Mouse (Mus musculus) frontal cortex, postnatal 36 days (tissue): ENCODE results near the gene Gnb2.

Source experiments
- DNase-seq, 2 experiments: peaks; one replicate each; pipeline ENCODE4 v3.0.0; 2022; ENCODE audit warnings: low spot score in 2 of 2

The Gnb2 gene

DNA sequence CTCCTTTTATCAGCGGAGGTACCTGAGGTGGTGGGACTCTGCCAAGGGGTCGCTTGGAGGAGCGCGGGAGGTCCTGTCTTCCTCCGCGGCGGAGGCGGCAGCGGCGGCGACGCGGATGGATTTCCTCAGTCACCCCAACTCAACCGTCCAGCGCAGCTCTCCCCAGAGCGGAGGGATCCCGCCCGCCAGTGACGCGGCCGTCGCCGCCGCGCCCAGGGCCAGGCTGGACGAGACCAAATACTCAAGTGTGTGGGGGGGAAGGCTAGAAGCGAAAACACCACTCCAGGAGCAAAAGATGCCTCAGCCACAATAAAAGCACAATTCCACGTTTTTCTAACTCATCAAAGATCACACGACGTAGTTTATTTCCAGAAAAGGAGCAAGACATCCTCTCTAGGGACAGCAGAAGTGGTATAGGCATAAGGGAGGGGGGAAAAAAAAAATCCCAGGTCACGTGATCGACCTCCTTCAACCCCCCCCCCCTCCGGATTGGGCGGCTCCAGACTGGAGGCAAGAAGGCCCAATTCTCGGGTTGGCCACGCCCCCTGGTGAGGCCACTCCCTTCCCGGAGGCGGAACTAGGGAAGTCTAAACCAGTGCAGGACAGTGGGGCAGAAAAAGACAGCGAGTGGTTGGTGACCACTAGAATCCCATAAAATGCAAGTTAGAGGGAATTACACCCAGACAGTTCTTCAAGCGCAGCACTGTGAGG is at the start of gene Gnb2, which contains the start of gene Epo:
Gene Gnb2, minus strand, starts transcription at position 394 of the 711 bp plus-strand sequence.
Gene Epo, minus strand, starts transcription at position 126 of the 711 bp plus-strand sequence.
- peak; percentile 95 to 96 for DNase-seq

DNA sequence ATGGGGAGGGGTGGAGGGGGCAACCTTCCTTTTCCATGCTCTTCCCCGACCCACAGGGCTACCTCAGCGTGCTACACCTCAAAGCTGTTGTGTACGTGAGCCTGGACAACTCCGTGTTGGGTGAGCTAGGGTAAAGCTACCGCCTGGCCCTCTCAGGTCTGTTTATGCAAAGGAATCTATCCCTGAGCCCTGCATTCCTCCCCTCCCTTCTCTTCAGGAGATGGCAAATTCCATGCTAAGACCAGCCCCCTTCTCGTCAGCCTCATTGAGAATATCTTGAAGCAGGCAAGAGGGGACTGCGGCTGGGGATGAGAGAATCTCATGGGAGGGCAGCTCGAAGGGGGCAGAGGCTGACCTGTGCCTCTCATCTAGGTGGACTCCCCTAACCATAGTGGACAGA is 49.4 kb upstream of the Gnb2 start:
- no peak for DNase-seq

DNA sequence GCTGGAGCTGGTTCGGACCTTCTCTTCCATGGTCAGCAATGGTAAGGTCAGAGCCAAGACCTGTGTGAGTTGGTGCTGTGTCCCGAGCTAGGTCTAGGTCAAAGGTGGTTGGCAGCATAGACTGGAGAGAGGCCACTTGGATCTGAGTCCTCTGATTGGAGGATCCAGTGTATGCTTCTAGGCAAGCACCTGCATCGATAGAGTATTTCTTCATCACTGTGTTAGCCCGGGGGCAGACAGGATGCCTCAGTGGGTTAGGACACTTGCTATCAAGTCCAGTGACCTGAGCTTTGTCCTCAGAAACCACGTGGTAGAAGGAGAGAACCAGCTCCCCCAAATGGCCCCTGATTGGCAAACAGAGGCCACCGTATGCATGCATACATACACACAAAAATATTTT is 46.9 kb upstream of the Gnb2 start:
- no peak for DNase-seq

DNA sequence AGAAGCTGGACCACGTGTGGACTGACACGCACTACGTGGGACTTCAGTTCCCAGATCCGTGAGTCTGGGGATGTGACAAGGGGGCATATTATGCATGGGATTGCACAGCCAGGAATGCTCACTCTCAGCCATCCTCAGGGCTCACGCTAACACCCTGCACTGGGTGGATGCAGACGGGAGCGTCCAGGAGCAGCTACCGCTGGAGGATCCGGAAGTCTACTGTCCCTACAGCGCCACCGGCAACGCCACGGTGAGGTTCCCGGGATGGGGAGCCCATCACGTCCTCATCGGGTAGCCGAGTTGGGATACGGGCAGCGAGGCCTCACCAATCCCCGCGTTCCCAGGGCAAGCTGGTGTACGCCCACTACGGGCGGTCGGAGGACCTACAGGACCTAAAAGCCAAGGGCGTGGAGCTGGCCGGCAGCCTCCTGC is 41.2 kb upstream of the Gnb2 start:
- DNase-seq, result peak; percentile 39 to 57

DNA sequence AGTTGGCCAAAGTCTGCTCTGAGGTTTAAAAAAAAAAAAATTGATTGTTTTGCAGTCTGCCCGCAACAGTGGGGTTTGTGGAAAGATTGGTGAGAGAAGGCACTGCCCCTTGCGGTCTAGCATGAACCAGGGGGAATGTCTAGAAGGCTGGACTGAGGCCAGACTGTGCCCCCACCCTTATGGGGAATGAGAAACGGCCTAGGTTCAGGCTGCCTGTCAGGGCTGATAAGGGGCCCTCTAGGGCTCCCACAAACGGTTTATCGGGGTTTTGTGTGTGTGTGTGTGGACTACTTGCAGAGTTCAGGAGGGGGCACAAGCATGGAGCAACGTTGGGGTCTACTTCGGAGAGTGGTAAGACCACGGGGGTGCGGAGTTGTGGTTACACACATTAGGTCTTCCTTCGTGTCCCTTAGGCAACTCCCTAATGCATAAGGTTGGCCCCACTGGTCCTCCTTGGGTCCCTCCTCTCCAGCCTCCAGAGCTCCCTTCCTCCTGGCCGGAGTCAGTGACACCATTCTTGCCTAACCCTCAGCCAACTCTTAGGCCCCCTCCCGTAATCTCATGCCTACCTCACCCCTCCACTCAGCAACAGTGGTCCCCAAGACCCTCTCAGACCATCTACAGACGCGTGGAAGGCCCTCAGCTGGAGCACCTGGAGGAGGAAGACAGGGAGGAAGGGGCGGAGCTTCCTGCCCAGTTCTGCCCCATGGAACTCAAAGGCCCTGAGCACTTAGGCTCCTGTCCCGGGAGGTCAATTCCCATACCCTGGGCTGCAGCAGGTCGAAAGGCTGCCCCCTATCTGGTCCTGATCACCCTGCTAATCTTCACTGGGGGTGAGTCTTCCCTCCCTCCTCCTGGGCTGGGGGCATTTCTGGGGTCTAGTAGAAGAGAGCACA is 37.6 kb upstream of the Gnb2 start:
- no peak for DNase-seq

DNA sequence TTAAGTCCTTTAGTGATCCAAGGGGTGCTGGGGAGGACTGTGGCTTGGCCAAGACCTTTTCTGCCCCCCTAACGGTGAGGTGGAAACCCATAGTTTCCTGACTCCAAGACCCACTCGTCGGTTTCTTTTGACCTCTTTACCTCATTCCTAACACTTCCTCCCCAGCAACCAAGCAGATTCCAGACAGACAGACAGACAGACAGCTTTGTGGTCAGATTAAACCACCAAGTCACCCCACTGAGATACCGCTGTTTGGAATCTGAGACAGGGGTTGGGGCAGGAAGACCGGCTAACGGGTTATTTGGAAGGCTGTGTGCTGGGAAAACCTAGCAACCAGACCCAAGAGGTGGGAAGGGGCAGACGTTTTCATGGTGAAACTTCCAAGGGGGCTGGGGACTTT is 36.9 kb upstream of the Gnb2 start:
- no peak for DNase-seq

DNA sequence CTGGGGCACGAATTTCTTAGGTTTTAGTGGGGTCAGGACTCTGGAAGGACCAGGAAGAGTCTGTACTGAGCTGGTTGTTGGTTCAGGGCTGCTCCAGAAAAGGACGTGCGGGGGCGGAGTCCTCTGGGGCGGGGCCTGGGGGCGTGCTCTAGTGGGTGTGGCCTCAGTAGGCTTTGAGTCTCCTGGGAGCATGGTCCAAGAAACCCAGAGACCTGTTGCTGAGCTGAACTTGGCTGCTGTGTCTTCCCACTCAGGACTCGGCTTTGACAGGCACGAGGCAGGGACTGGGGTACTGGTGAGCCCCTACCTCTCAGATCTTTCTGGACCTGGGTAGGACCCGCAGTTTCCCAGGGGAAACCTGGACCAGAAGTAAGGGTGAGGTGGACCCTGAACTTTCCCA is 36.4 kb upstream of the Gnb2 start, which contains the start of gene Tfr2:
Gene Tfr2, plus strand, starts transcription at position 176 of the 400 bp plus-strand sequence.
- no peak for DNase-seq

DNA sequence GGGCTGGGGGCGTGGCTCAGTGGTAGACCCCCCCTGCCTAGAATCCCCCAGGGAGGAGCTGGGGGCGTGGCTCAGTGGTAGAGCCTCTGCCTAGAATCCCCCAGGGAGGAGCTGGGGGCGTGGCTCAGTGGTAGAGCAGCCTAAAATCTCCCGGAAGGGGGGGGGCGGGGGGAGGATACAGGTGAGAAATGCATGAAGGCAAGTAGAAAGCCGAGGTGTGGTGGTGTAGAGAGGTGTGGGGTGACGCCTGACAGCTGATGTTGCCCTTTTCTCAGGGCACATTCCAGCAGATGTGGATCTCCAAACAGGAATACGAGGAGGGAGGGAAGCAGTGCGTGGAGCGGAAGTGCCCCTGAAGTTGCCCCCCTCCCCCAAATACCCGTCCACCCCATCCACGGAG is 35.7 kb upstream of the Gnb2 start:
- DNase-seq, result no peak

DNA sequence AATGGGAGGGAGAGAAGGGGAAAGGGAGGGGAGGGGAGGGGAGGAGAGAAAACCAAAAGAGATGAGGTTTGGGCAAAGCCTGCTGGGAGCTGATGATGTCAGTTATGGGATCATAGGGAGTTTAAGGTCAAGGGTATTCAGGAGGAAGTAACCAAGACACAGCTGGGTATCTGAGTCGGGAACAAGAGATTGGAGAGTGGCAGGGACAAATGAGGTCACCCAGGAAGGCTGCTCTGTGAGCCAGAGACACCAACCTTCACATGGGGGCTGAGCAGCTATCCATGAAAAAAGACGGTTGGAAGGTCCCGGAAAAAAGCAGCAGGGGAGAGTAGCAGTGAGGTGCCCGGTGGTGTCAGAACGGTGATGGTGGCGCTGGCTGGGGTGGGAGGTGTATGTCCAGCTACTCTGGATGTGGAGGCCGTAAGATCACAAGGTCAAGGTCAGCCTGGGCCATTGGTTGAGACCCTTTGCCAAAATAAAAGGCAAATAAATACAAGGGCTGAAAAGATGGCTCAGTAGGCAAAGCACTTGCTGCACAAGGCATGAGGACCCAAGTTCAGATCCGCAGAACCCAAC is 35.0 kb upstream of the Gnb2 start:
- DNase-seq, result no peak

DNA sequence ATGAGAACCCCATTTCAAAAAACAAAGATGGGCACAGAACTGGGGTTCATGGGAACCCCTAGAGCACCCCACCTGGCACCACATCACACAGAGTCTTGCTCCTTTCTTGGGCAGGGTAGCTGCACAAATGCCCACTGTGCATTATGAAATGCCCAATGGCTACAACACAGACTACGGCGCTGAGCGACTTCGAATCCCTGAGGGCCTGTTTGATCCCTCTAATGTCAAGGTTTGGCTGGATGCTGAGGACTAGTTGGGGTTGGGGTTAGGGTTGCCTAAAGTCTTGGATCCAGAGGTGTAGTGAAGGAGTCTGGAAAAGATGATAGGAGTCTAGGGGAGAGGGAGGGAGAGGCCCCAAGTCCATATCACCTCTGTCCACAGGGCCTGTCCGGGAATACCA is 33.1 kb upstream of the Gnb2 start:
- no peak for DNase-seq

DNA sequence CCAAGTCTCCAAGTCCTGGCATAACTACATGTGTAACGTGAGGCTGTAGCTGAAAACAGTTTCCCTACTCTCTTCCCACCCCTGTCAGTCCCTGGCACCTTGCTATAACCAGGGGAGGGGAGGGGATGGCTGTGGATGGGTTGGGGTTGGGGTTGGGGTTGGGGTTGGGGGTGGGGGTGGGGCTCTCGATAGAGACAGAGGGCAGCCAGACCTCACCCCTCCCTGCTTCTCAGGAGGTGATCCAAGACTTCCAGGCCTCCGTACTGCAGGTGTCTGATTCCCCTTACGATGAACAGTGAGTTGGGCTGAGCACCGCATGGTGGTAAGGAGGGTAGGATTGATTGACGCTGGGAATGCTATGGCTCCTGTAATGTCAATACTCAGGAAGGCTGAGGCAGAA is 32.4 kb upstream of the Gnb2 start:
- DNase-seq, result no peak

DNA sequence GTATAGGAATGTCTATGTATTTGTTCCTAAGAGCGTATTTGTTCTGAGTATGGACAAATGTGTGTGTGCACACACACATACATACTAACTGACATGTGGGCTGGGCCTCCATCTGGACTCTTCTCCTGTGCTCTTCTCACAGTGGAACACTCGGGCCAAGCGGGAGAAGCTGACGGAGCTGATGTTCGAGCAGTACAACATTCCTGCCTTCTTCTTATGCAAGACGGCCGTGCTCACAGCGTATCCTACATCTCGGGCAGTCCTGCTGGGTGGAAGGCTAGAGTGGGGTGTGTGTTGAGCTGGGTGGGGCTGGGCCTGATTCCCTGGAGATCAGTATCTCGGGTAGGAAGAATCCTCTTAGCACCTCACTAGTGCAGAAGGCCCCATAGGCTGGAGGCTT is 29.7 kb upstream of the Gnb2 start:
- peak in 1 of 2 experiments; percentile 54 for DNase-seq

DNA sequence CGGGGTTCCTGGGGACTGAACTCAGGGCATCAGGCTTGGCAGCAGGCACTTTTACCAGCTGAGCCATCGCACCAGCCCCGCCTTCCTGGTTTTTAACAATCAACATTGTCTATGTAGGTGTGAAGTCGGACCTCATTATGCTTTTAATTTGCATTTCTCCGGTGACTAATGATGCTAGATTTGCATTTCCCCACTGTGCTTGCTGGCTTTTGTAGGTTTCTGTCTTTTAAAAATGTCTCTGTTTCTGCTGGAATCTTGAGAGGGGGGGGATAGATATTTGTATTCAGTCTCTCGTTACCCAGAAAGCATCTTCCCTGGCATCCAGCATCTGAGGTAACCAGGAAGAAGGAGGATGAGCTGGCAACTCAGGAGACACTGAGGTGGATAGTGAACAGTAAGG is 28.2 kb upstream of the Gnb2 start:
- DNase-seq, result no peak

DNA sequence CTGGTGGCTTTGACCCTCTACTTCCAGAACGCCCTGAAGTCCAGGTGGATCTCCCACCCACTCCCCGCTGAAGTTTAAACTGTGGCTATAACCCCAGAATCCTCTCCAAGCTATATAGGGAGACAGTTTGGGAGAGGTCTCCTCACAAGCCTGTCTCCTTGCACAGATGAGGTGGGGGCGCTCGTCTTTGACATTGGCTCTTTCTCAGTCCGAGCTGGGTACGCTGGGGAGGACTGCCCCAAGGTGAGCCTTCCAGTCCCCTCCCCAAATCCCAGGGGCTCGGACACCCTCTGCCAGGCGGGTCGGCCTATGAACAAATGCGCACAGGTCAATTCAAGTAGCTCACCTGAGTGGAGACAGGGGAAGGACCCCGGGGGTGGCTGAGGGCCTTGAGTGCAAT is 20.6 kb upstream of the Gnb2 start:
- DNase-seq, result no peak

DNA sequence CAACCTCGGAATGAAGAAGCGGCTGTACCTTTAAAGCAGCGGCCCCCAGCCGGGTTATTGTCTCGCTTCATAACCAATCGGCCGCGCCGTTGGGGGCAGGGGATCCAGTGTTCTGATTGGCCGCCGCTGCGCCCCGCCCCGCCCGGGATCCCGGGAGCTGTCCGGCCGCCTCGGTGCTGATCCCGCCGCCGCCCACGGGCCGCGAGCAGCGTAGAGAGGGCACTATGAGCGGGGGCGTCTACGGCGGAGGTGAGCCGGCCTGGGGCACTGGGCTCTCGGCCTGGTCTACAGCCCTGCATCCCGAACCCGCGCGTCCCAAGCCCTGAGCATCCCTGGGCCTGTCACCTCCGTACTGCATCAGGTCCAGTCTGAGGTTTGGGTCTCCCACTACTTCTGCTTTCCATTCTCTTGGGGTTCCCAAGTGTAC is 20.1 kb upstream of the Gnb2 start, which contains the start of gene Actl6b:
Gene Actl6b, plus strand, starts transcription at position 107 of the 427 bp plus-strand sequence.
- DNase-seq, result peak; percentile 90 to 93

DNA sequence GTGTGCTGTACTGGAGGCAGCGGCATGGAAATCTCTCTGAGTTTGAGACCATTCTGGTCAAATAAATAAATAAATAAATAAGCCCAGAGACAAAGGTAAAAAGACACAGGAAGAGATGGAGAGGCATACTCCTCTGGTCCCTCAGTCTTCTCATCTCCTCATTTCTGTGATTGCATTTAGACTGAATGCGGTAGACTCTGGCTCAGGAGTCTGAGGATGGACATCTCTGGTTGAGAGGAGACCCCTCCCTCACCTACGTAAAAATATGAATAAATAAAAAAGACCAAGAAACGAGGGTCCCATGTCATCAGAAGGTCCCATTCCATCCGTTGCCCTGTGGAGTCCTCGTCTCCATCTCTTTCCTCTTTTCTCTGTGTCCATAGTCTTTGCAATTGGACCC is 19.7 kb upstream of the Gnb2 start:
- DNase-seq, result no peak

DNA sequence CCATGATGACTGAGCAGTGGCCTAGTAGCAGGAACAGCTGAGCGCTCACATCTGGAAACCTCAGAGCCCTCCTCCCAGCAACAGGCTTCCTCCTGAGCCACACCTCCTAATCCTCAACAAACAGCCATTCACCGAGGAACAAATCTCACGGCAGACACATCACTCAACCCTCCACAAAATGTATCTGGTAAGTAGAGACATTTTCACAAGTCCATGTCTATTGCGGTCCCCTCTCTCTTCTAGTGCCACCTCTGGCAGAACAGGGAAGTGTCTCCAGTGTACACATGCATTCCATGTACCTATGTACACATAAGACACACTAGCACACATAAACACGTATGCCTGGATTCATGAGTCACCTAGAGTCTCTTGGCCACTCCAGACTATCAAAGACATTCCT is 17.8 kb upstream of the Gnb2 start:
- DNase-seq, result no peak

DNA sequence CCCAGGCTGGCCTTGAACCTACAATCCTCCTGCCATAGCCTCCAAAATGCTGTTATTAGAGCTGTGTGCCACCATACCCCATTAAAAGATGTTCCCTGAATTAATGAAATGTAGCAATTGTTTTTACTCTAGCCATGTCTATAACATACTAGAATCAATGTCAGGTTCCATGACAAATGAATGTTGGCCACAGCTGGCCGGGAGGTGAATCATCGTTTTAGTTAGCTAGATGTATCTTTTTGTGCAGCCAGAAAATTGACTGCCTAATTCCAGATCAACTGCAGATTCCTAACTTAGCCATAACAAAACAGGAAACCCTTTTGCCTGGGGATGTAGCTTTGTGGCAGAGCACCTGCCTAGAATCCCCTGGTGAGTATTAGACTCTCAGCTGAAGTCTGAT is 16.5 kb upstream of the Gnb2 start:
- DNase-seq, result no peak

DNA sequence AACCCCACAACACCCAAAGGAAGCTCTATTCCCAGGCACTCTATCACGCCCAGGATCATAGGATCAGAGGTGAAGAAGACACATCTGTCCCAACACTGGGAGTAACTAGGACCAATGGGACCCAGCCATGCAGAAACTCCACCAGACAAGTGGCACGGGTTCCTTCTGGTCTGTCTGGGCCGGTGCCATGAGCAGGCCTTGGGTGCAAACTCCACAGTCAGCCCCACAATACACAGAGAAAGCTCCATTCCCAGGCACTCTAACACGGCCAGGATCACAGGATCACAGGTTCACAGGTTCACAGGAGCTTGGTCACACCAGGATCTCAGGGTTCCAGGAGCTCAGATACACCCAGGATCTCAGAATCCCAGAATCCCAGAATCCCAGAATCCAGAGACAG is 12.3 kb upstream of the Gnb2 start:
- no peak for DNase-seq

DNA sequence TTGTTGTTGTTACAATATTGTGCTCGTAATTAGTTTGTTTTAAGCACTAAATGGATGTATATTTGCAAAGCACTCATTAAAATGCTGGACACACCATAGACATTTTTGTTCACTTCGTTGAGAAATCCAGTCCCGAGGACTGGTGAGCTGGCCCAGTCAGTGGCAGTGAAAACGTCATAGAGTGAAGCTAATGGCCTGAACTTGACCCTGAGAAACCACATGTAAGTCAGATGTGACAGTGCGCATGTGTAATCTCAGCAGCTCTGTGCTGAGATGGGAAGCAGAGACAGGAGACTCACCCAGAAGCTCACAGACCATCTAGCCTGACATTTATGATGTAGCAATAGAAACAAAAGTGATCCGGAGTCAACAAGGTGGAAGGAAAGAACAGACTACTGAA is 11.6 kb upstream of the Gnb2 start:
- DNase-seq, result no peak

DNA sequence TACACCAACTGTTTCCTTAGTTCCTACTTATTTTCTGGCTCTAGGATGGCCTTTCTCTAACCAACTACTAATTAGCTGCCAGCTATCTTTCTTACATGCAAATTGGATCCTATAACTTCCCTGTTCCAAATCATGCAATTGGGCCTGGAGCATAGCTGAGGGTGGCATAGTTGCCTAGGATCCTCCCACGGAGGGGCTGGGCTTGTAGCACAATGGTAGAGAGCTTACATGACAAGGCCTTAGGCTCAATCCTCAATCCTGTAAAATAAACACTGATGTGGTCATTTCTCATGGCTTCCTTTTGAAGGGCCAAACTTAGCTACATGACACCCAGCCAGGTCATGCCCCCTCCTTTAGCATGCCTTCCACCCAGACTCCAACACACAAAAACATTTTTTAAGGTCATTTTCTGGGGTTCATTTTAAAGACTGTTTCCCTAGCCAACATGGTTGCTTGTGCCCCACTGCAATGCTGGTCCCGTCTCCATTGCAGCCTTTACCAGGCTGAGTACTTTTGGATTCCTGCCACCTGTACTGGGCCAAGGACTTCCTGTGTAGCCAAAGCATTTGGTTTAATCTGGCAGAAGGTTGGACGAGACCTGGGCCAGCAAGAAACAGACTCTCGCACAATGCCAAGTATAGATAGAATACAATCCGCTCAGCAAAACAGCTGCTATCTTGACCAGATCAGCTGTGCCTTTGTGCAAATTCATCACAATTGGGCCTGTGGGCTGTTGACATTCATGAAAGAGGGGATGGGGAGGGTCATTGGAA is 8.6 kb upstream of the Gnb2 start:
- DNase-seq, result no peak

DNA sequence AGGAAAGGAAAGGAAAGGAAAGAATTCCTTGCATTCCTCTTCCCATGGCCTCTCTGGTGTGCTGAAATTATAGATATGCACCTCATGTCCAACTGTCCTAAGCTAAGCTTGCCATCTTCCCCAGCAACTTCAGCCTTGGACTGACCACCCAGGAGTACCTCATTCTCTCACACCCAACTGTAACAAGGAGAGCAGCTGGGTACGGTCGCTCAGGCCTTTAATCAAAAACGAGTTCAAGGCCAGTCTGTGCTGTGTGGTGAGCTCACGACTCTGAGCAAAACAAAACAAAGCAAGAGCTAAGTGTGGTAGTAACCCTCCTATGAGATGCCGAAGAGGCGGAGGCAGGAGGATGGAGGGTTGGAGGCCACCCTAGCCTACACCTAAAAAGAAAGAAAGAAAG is 7.7 kb upstream of the Gnb2 start:
- no peak for DNase-seq
